Mouse (Mus musculus) urinary bladder, postnatal 25 days (tissue): ENCODE measurements around the gene Aars2.

Source experiments
- DNase-seq: peaks from one replicate; pipeline ENCODE4 v3.0.0; 2022; ENCODE audit warnings: low spot score

Aars2 gene

DNA sequence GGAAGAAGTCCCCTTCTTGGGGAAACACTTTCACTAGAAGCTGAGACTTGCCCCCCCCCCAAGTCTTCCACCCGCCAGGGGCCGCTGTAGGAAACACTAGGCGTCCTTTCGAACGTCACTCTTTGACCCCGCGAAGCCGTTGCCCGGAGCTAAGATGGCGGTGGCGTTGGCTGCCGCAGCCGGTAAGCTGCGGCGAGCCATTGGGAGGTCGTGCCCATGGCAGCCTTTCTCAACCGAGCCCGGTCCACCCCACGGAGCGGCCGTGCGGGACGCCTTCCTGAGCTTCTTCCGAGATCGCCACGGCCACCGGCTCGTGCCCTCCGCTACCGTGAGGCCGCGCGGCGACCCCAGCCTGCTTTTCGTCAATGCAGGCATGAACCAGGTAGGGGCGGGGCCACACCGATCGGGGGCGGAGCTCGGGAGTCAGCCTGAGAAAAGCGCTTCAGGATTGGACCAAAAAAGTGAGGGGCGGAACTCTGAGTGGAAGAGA lies at the start of gene Aars2:
TSS of gene Aars2 (plus strand) at position 142 of the 490 bp plus-strand sequence.
- DNase-seq = peak; percentile 94

DNA sequence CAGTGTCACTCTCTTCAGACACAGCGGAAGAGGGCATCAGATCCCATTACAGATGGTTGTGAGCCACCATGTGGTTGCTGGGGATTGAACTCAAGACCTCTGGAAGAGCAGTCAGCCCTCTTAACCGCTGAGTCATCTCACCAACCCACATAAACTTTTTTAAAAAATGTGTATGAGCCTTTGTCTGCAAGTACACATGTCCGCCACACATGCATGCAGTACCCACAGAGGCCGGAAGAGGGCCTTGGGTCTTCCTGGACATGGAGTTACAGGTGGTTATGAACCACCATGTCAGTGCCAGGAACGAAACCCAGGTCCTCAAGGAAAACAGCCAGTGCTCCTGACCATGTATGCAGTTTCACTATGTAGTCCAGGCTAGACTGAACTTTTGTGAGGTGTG lies 49.2 kb upstream of the Aars2 start:
- no peak for DNase-seq

DNA sequence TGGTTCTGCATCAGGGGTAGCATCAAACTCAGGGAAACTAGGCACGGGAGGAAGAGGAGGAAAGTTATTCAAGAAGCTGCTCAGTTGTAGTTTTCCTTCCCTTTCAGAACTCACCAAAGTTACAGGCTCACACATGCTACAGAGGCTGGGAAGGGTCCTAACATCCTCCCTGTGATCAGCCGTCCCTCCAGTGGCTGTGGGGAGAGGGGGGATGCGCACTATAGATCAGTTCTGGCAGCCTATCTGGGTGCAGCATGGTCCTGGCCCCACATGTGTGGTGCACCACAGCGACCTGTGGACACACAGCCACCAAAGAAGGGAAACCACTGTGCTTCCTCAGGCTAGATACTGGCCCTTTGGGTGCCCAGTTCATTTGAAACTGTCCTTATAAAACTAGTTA lies 48.1 kb upstream of the Aars2 start:
- DNase-seq = no peak

DNA sequence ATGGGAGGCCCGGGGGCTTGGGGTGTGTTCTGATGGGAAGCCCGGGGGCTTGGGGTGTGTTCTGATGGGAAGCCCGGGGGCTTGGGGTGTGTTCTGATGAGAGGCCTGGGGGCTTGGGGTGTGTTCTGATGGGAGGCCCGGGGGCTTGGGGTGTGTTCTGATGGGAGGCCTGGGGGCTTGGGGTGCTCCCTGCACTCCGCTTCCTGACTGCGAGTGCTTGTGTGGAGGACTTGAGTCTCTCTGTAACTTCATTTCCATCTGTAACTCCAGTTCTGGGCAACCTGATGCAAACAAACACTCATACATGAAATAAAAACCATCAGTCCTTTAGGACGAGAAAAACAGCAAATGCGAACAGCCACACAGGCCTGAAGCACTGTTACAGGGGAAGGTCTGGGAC lies 47.6 kb upstream of the Aars2 start:
- DNase-seq = no peak

DNA sequence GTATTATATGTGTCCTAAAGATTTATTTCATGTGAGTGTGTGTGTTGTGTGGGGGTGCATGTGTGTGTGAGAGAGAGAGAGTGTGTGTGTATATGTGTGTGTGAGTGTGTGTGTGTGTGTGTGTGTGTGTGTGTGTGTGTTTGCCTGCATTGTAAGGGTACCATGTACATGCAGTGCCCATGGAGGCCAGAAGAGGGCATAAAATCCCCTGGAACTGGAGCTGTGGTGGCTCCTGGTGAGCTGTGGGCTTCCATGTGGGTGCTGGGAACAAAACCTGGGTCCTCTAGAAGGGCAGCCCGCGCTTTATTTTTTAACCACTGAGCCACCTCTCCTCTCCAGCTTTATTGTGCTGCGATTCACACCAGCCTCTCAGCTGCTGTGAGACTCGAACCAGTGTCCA lies 44.1 kb upstream of the Aars2 start:
- DNase-seq = no peak

DNA sequence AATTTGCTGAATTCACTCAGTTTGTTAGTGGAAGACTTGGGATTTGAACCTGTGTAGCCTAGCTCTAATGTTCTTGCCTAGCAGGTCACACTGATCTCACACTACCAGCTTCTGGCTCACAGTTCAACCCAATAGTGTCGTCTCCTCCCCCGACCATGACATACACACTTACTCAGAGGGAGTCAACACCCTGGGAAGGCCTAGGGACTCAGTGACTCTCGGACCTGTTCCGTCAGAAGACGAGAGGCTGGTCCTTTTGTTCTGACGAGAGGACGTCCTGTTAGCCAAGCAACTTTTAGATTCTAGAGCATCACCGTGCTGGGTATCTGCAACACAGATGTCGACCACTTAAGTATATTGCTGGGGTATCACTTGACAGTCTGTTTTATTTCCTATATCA lies 42.4 kb upstream of the Aars2 start:
- no peak for DNase-seq

DNA sequence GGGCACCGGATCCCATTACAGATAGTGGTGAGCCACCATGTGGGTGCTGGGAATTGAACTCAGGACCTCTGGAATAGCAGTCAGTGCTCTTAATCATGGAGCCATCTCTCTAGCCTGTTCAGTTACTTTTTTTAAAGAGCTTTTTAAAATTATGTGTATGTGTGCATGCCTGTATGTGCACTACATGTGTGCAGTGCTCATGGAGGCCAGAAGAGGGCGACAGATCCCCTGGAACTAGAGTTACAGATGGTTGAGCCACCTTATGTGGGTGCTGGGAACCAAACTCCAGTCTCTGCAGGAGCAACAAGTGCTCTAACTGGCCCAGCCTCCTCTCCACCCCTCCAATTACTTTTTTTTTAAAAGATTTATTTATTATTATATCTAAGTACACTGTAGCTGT lies 39.9 kb upstream of the Aars2 start:
- no peak for DNase-seq

DNA sequence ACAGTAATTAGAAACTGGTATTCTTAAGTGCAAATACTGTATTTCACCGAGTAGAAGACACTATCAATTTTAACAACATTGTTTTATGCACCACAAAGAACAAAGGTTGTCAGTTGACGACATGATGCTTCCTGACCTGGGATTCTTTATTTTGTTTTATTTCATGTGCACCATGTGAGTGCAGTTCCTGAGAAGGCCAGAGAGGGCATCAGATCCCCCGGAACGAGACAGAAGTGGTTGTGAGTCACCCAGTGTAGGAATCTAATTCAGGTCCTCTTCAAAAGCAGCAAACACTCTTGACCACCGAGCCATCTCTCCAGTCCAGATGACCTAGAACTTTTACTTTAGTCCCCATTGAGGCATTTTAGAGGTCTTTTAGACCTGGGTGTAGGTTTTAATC lies 38.3 kb upstream of the Aars2 start:
- DNase-seq = no peak

DNA sequence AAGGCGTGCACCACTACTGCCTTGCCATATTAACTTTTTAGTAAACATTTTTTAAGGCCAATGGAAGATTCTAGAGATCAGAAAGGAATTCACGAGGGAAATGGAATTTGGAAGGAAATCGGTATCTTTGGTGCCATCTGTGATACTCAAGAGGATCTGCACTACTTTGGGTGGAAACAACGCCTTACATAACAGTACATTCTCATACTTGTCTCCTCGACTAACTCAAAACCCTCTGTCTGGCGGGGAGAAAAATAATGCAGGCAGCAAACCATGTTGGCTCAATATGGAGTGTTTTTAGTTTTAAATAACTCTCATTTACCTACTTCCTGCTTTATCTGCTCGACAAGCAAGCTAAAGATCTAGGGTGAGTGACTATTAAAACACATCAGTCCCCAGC lies 35.9 kb upstream of the Aars2 start:
- no peak for DNase-seq

DNA sequence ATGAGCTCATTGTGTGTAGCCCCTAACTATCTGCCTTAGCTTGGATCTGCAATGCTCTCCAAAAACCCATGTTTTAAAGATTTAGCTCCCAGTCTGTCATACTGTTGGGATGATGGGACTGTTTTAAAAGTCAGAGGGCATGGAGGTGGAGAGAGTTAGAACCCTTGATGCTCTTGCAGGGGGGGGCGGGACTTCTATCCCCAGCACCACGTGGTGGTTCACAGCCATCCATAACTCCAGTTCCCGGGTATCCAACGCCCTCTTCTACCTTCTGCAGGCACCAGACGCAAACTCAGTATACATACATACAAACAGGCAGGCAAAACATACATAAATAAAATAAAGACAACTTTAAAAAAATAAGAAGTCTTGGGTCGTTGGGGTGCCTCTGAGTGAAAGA lies 33.0 kb upstream of the Aars2 start:
- no peak for DNase-seq

DNA sequence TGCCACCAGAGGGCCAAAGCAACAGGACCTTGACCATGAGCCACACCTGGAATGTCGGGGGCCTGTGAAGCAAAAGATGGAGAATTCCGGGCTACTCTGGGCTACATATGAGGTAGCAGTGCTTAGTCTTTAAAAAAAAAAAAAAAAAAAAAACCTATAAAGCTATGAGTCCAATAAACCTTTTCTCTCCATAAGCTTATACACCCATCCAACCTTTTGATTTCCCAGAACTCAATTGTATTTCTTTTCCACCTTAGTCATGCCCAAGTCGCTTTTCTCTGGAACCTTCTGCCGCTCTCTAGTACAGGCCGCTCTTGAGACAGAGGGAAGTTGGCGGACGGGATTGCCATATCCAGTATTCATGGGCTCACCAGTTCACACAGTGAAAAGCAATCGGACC lies 32.5 kb upstream of the Aars2 start:
- no peak for DNase-seq

DNA sequence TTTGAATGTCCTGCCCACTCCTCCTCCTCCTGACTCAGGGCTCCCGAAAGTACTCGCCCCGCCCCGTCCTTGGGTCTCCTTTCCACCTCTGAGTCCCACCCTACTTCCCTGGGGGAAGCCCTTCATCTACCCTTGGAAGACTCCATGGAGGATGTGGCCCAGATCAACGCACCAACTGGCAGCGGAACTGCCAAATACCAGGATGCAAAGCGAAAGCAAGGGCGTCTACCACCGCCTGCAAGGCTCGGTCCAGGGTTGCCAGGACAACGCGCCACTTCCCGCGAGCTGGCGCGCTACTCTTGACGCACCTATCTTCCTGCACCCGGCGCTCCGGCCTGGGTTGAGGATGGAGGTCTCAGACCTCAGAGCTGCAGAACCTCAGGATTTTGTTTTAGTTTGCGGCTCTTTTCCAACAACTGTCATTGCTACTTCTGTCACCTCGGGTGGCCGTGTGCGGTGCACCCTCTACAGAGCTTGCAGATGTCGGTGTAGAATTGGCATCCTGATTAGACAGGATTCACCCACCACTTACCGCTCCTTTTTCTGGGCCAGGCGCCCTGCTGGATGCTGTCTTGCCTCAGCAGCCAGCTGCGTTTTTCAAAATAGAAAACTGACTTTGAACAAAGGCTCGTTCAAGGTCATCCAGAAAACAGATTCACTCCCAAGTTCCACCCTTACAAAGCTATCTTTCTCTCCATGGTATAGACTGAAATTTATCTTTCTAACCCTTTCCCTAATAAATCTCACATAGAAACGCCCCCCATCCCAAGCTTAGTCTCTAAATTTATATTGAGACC lies 31.8 kb upstream of the Aars2 start, which contains the start of gene Spats1:
TSS of gene Spats1 (minus strand) at position 747 of the 797 bp plus-strand sequence.
- peak; percentile 24 for DNase-seq

DNA sequence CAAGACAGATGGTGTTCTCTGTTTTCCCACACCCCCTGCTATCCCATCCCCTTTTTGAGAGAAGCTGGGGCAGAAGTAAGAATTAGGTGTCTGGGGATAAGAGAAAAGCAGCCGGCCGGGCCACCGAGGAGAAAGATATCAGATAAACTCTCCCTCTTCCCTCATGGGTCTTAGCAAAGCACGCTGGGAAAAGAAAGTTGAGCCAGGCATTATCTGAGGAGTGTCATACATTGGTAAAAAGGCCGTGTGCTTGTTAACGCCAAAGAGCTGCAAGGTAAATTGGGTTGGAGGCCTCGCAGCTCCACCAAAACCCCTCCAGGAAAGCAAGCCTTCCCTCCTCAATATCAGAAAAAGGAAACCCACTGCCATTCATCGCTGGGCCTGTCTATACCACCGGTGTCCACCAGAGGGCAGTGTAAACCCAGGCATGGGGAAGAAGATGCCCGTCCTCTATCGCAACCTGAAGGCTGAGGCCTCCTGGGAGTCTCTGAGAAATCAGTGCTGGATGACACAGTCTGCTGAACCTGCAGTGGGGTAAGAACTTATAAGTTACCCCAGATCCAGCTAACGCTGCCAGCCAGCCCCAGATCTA lies 28.3 kb upstream of the Aars2 start:
- peak; percentile 76 for DNase-seq

DNA sequence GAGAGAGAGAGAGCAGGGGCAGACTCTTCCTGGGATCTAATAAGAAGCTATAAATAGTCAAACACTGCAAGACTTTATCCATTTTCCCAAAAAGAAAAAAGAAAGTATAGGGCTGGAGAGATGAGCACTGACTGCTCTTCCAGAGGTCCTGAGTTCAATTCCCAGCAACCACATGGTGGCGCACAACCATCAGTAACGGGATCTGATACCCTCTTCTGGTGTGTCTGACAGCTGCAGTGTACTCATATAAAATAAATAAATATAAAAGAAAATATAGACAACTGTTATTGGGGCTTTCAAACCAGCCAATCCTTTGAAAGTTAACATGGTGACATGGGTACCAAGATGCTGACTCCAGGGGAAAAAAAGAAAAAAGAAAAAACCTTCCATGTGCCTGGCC lies 26.2 kb upstream of the Aars2 start:
- no peak for DNase-seq

DNA sequence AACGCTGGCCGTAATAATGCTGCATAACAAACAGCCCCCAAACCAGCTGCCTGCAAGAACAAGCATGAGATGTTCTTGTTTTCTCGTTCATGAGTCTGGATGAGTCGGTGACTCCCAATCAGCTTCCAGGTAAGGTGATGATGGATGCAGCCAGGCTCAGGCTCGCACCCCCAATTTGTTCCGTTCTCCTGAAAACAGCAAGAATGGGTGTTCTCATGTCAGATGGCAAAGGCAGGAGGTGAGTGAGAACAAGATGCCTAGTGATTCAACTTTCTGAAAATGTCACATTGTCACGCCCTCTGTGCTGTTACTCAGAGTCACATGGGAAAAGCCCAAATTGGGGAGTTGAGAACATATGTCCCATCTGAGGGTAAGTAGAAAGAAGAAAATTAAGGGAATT lies 21.1 kb upstream of the Aars2 start:
- no peak for DNase-seq

DNA sequence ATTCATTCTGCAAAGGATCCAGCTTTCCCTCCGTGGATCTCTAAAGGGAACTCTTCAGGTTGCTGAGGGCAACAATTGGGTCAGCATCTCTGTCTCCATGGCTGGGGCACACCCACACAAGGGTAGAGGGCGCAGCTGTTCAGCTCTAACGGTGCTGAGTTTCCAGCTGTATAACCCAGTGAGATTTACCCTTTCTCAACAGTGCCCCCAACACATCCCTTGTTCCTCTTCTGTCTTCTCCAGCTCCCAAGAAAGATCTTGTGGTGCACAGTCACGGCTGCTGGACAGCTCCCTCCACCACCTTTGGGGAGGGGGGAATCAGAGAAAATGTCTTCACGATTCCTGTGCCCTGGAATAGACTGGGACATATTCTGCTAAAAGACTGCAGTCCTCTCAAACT lies 19.4 kb upstream of the Aars2 start:
- DNase-seq = no peak

DNA sequence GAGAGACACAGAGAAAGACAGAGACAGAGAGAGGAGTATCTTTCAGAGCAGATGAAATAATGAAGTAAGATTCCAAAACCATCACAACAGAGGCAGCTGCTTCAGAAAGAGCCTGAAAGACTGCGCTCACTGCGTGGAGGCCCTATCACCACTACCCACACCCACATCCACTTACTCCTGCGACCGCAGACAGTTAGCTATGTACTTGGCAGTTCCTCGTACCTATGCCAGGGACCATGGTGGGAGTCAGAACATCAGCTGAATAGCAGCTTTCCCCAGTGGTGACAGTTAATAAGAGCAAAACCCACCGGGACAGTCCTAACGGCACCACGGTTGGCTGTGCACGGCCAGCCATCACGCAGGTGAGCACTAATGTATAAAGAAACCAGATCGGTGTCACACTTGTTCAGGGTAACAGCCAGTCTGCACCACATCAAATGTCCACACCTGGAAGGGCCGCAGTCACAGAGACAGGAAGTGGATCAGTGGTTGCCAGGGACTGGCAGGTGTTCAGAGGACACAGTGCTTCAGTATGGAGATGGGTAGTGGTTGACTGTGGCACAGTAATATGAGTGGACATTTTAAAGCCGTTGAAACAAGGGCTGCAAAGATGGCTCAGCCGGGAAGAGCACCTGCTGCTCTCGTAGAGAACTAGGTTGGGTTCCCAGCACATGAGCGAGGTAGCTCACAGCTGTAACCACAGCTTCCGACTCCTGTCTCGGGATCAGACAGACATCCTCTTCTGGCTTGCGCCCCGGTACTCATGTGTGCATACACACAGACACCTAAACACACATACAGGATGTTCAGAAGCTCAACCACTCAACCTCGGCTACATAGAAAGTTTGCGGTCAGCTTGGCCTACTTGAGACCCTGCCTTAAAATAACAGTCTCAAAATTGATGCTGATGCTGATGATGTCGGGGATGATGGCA lies 18.1 kb upstream of the Aars2 start:
- no peak for DNase-seq

DNA sequence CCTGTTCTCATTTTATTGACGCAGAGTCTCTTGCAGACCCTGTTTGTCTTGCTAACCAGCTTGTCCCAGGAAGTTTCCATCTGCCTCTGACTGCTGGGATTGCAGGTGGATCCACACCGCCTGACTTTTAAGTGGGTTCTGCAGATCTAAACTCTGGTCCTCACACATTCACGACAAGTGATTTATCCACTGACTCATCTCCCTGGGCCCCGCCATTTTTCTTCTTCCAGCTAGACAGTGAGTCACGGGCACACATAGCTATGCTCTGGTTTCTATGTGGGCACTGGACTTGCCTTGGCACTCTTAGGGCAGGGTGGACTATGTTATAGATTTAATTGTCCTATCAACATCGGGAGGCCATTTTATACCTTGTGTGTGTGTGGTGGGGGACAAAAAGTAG lies 16.9 kb upstream of the Aars2 start:
- no peak for DNase-seq

DNA sequence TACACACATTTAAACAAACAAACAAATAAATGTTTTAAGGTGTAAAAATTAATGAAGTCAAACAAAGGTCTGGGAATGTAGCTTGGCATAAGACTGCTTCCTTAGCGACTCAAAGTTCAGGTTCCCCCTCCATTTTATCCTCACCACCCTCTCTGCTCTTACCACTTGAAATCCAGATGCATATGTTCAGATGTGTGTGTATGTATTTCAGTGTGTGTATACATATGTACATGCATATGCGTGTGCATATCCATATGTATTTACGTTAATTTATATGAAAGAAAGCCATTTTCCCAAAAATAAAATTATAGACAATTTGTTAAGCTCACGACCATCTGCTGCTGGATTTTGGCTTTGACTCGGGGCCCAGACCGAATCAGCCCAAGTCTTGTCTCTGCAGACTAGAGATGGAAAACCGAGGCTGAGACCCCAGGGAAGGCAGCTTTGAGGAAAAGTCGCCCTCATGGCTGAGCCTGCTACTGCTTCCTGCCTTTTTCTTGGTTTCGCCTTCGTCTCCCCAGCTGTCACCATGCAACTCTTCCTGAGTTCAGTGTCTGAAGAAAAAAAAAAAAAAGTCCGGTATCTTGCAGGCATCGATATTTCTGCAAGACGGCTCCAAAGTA lies 16.0 kb upstream of the Aars2 start:
- DNase-seq = no peak

DNA sequence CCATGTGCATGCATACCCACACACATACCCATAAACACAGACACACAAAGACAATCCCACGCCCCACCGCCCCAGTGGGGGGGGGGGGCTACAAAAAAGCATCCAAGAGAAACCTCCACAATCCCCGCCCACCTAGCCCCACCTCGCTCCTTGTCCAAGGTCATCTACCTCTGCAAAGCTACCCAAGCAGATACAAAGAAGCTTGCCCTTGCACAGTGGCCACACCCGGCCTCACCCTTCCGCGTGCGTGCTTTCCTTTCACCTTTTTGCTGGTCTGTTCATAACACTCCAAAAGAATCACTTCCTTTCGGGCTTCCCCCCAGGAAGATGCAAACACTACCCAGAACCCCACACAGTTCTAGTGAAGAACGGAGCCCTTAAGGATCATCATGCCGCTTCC lies 11.2 kb upstream of the Aars2 start:
- no peak for DNase-seq

DNA sequence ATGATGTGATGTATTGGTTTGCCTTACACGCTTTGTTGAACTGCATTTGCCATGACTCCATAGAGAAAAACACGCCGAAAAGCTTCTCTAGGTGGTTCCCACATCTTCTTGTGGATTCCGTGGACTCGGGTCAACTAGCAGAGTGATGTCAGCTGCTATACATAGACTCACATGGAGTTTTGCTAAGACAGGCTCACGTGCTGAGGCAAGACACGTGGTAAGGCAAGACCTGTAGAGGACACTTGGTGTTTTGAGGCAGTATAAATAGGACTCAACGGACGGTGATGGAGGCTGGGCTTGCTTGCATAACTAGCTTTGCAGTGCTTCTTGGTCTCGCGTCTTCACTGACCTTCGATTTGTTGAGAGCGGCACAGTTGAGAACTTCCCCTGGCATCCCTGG lies 8.2 kb upstream of the Aars2 start:
- DNase-seq = no peak

DNA sequence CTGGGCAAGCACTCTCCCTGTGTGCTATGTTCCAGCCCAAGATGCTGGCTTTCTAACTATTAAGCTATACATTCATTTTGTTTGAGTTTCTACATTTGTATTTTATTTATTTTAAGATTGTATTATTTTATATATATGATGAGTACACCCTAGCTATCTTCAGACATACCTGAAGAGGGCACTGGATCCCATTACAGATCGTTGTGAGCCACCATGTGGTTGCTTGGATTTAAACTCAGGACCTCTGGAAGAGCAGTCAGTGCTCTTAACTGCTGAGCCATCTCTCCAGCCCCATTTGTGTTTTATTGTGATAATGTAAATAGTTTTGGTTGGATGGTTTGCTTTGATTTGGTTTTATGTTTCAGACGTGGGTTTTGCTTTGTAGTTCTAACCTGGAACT lies 7.1 kb upstream of the Aars2 start:
- DNase-seq = no peak
